Mouse (Mus musculus): ENCODE results near the gene Cep290.

Cep290 gene

GRCm38 (mm10) chr10:100590323-100590722, 103.0 kb downstream of the Cep290 start, which contains the start of the genes 4930430F08Rik and 1700017N19Rik:
TSS of gene 4930430F08Rik (minus strand) at chr10:100590423.
TSS of gene 1700017N19Rik (plus strand) at chr10:100590484.
- no peak for DNase-seq (ENCODE audit: low spot score)

- DNase-seq (ENCODE audit: low spot score): no peak
Measured at GRCm38 (mm10) chr10:100598339-100598738, 111.0 kb downstream of the Cep290 start.

GRCm38 (mm10) chr10:100603511-100603910, 116.2 kb downstream of the Cep290 start:
- DNase-seq (ENCODE audit: low spot score): no peak

GRCm38 (mm10) chr10:100604254-100604653, 116.9 kb downstream of the Cep290 start:
- no peak for DNase-seq (ENCODE audit: low spot score)

GRCm38 (mm10) chr10:100617233-100617903, 130.0 kb downstream of the Cep290 start:
- DNase-seq (ENCODE audit: low spot score): no peak

GRCm38 (mm10) chr10:100619474-100619873, 132.1 kb downstream of the Cep290 start:
- no peak for DNase-seq (ENCODE audit: low spot score)

GRCm38 (mm10) chr10:100620040-100620439, 132.7 kb downstream of the Cep290 start:
- no peak for DNase-seq (ENCODE audit: low spot score)

GRCm38 (mm10) chr10:100622494-100622893, 135.1 kb downstream of the Cep290 start:
- DNase-seq (ENCODE audit: low spot score): no peak

All from ovary, postnatal 14 days (tissue).